Mouse (Mus musculus): ENCODE measurements around the gene Atp5j.

The Atp5j gene

GRCm38 (mm10) chr16:84807874-84808273 is 27.6 kb downstream of the Atp5j start:
- in situ Hi-C loops (cut with MboI, MseI) = no loop called here

DNA sequence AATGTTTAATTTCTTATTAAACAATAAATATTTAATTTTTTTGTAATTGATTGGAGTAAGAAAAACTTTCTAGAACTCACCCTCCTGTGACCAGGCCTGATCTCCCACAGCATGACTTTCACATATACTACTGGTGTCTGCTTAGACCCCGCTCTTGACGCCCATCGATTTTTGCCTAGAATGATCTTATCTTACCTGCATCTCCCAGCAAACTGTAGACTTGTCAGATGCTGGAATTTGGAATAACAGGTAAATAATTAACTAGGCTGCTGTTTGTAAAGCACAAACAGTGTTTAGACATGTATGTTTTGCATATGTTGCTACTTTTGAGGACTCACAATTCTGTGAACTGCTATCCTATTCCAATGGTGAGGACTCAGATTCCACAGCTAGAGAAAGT is 29.2 kb downstream of the Atp5j start:
- in situ Hi-C loops (cut with MboI, MseI) = no loop called here

DNA sequence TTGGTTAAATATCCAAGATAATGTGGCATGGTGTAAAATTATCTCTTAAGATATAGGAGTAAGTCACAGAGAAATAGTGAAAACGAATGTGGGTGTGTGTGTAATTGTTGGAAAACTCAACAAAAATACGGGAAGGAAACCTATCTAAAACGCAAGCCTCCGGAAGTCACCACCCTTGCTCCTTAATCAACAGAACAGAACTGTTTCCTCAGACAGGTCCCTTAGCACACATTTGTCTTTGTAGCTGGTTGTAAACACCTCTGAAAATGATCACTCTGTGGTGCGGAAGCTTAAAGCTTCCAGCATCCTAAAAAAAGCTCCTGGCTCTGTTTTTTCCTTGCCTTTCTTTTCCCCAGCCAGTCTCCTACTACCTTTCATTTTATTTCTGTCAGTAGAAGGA is 30.6 kb downstream of the Atp5j start:
- in situ Hi-C loops (cut with MboI, MseI) = no loop called here

GRCm38 (mm10) chr16:84802217-84802616 is 33.2 kb downstream of the Atp5j start:
- in situ Hi-C loops (cut with MboI, MseI) = no loop called here

- in situ Hi-C loops (cut with MboI, MseI) = no loop called here
Observed at GRCm38 (mm10) chr16:84800038-84800437, 35.4 kb downstream of the Atp5j start.

DNA sequence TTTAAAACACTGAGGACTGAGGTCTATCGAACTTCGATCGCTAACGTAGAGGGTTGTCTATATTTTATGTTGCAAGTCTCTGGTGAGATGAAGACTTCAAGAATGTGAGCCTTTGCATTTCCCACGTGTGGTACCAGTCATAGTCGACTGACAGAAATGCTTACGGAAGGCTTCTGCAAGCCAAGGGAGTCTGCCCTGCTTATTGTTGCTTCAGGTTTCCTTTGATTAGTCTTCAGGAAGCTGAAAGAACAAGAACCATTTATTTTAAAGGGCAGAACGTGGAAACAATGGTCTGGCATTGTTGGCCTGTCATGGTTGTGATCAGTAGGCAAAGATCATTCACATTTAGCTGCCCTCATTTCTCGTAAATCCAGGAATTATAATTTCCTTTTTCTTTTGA is 38.7 kb downstream of the Atp5j start:
- in situ Hi-C loops (cut with MboI, MseI) = no loop called here

DNA sequence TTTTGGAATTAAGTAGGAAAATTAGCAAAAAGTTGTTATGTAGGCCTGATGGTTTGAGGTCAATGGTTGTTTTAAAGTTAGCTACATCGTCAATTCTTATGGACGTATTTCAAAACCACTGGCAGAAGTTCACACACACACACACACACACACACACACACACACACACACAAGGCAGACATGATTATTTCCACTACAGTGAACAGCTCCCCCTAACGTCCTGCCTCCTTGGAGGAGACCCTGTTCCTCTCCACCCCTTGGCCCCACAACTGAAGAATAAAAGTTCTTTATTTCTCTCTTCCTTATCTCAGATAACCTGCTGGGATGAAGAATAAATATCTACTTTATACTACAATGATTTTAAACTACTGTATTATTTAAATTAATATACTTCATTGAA is 40.1 kb downstream of the Atp5j start:
- in situ Hi-C loops (cut with MboI, MseI) = no loop called here

DNA sequence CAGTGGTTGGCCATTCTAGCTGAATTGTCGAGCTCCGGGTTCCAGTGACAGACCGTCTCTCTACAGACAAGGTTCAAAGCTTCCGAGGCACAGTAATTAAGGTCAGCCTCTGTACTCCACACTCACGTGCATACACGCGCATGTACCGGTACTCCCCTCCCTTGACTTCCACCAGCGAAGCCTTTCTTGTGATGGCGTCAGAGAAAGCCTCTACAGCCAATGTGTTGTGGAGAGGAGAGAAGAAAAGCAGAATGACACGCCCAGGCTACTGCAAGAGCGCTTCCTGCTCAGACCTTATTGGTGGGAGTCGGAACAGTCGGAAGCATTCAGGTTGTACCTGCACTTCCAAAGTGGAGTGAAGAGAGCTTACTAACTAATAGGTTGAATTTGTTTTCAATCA is 42.0 kb downstream of the Atp5j start:
- in situ Hi-C loops (cut with MboI, MseI) = no loop called here

- in situ Hi-C loops (cut with MboI, MseI) = no loop called here
Observed at GRCm38 (mm10) chr16:84790595-84791165, 44.7 kb downstream of the Atp5j start.

DNA sequence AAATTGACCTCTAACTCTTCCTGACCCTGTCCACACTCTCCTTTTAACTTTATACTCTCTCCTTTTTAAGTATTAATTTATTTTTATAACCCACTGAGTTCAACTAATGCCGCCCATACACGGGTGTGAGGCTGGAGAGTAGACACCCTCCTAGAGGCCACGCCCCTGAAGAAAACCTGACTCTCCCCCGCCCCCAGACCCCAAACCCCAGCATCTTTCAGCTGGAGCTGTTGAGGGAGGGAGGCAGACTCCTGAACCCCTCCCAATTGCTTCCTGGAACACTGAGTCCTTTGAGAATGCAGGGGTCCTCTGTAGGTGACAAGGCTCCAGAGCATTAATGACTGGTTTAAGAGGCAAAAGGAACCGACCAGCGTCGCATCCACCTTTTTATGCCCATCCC is 50.5 kb downstream of the Atp5j start:
- in situ Hi-C loops (cut with MboI, MseI) = no loop called here

GRCm38 (mm10) chr16:84783279-84783678 is 52.1 kb downstream of the Atp5j start:
- in situ Hi-C loops (cut with MboI, MseI) = no loop called here

DNA sequence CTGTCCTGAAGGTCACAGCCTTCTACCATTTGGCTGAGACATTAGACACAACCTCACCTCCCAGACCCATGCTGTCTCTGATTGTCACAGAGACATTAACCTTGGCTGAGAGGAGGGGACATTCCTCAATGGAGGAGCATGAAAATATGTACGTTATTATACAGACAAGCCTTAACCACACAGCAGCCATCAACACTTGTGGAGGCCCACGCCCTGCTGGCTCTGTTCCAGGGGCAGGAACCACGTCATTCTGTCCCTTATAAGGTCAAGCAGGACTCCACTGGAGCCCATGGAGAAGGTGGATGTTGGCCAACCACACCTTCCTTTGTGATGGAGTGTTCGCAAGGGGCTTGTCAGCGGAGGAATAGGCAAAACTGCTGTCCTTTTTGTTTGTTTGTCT is 55.7 kb downstream of the Atp5j start:
- in situ Hi-C loops (cut with MboI, MseI) = no loop called here

- in situ Hi-C loops (cut with MboI, MseI) = no loop called here
Observed at GRCm38 (mm10) chr16:84778861-84779630, 56.4 kb downstream of the Atp5j start.

DNA sequence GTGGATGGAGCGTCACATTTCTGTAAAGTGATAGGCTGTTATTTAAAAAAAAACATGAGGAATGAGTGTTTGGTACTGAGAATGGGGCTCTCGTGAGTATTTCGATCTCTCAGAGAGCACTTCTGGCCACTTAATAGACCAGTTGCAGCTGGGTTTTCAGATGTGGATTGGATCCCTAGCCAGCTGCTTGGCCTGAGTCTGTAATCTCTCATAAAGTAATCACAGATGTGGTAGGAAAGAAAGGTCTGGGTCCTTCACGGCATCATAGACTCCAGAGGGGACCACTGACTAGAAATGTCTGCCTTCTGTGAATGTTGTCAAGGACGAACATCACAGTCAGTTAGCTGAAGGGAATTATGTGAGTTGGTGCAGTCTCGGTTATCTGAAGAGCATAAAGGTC is 57.0 kb downstream of the Atp5j start:
- in situ Hi-C loops (cut with MboI, MseI) = no loop called here
